Mouse (Mus musculus) hindlimb bud, embryonic 11.5 days (tissue): Measurements from ENCODE around the gene Dctd.
"Not testable (repeated sequence)": the region's sequence is repeated elsewhere in the genome, so short reads cannot be mapped to it uniquely, and the experiment has no call there.

Experiments used
- DNase-seq: peaks from one replicate; pipeline ENCODE4 v3.0.0-alpha.2; 2012; ENCODE audit warnings: low read depth, low spot score; ENCODE audit errors: extremely low spot score

Gene Dctd

GRCm38 (mm10) chr8:48145766-48146165, 46.9 kb downstream of the Dctd start:
- no peak for DNase-seq

- DNase-seq: no peak
These were observed 47.6 kb downstream of the Dctd start for GRCm38 (mm10) chr8:48146449-48146848.

- DNase-seq: no peak
These were observed 53.3 kb downstream of the Dctd start for GRCm38 (mm10) chr8:48152062-48152738.

GRCm38 (mm10) chr8:48153360-48154121, 54.6 kb downstream of the Dctd start:
- no peak for DNase-seq

GRCm38 (mm10) chr8:48157718-48158117, 58.8 kb downstream of the Dctd start:
- no peak for DNase-seq

GRCm38 (mm10) chr8:48158560-48159217, 59.8 kb downstream of the Dctd start:
- DNase-seq: no peak

GRCm38 (mm10) chr8:48177406-48177805, 78.5 kb downstream of the Dctd start:
- DNase-seq: no peak

GRCm38 (mm10) chr8:48177876-48178275, 79.0 kb downstream of the Dctd start:
- DNase-seq: no peak

- DNase-seq: no peak
These were observed 80.1 kb downstream of the Dctd start for GRCm38 (mm10) chr8:48178993-48179392.

- not testable (repeated sequence) for DNase-seq
These were observed 81.3 kb downstream of the Dctd start for GRCm38 (mm10) chr8:48180146-48180545.

- DNase-seq: no peak
These were observed 82.1 kb downstream of the Dctd start for GRCm38 (mm10) chr8:48181000-48181399.

- no peak for DNase-seq
These were observed 84.9 kb downstream of the Dctd start for GRCm38 (mm10) chr8:48183758-48184157.

GRCm38 (mm10) chr8:48188586-48188985, 89.7 kb downstream of the Dctd start:
- no peak for DNase-seq

GRCm38 (mm10) chr8:48195971-48196370, 97.1 kb downstream of the Dctd start:
- no peak for DNase-seq

GRCm38 (mm10) chr8:48199171-48199570, 100.3 kb downstream of the Dctd start:
- no peak for DNase-seq

- DNase-seq: no peak
These were observed 103.7 kb downstream of the Dctd start for GRCm38 (mm10) chr8:48202632-48203031.
